Mouse (Mus musculus) heart, adult 2 months (tissue): ENCODE measurements at regions not wholly inside any gene's neighbourhood (a gene's known extent, or its start where the extent isn't known, plus 50 kb on each side); places are given as distances from the start of the nearest gene placed in this dataset.

Source experiments
- CTCF ChIP-seq: fragments of 200-600 bp; IDR thresholded peaks from 2 replicates; pipeline ENCODE4 v1.8.1; 2022; ENCODE audit warnings: antibody characterized with exemption, mild to moderate bottlenecking, moderate library complexity
- POLR2A ChIP-seq: fragments of 200-500 bp; IDR thresholded peaks from 2 replicates; pipeline ENCODE4 v1.6.1; 2011; ENCODE audit warnings: mild to moderate bottlenecking, low read depth, low read length, control low read depth; ENCODE audit not compliant: insufficient read depth

GRCm38 (mm10) chr2:50498713-50499112 is 202.1 kb upstream of the Mmadhc start:
- TF ChIP-seq POLR2A (no peak), CTCF (no peak)
